Mouse (Mus musculus) inflammation-experienced regulatory T-cells, adult 6 months (primary cell): ENCODE data around the gene Olfr1349. TPM values are rescaled to one million over a fixed set of nuclear protein-coding genes. Genes with fewer than 3 reads are reported as not detected.
"Not testable (repeated sequence)": the region's sequence is repeated elsewhere in the genome, so short reads cannot be mapped to it uniquely, and the experiment has no call there.

Source experiments
- ATAC-seq: one replicate; pipeline ENCODE4 v1.8.0; 2017
- polyA plus RNA-seq, 3 experiments: library from polyadenylated mRNA; unstranded; fragments of 100-300 nt; shearing (Covaris generic); gene quantifications; one replicate each; pipeline ENCODE4 v1.2.1; 2017

Olfr1349 gene
- under 1 TPM in 1 of 3 experiments, not detected in 2; 0.13 TPM for polyA plus RNA-seq

GRCm38 (mm10) chr7:6522850-6523249 lies at the start of gene Olfr1349:
TSS of gene Olfr1349 (minus strand) at chr7:6522950.
- no peak for ATAC-seq

GRCm38 (mm10) chr7:6564541-6564940 lies 41.8 kb upstream of the Olfr1349 start, which contains the start of gene Olfr1350:
TSS of gene Olfr1350 (plus strand) at chr7:6564841.
- ATAC-seq: no peak

GRCm38 (mm10) chr7:6526141-6526540 lies 3.4 kb upstream of the Olfr1349 start:
- no peak for ATAC-seq

DNA sequence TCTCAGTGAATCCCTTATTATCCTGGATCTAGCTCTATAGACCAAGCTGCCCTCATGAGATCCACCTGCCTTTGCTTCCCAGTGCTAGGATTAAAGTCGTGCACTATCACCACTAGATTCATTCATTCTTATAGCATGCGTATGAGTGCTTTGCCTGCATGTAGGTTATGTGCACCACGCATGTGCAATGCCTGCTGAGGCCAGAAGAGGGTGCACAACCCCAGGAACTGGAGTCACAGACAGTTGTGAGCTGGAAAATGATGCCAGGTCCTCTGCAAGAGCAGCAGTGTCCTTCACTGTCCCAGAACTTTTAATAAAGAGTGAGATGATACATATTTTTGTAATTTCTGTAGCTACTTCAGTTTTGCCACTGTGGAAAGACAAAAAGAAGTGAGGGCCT lies 2.3 kb upstream of the Olfr1349 start:
- ATAC-seq: no peak

GRCm38 (mm10) chr7:6521666-6522065 lies 1.1 kb downstream of the Olfr1349 start:
- no peak for ATAC-seq

DNA sequence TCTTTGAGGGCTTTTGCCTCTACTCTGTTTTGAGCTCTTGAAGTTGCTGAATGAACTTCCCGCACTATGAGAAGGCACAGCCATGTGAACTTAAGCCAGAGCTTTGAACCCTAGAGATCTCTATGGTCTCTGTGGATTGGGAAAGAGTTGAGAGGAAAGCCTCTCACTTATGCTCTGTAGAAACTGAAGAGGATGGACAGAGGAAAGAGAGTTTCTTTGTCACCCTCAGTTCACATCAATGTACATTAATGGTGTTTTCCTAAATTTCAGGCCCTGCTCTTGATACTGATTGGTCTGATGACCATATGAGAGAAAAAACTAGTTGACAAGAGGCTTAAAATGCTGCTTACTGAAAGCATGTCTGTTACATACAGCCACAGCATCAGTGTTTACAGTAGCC lies 14.1 kb downstream of the Olfr1349 start, which contains the start of gene Olfr1348:
TSS of gene Olfr1348 (minus strand) at position 101 of the 400 bp plus-strand sequence.
- no peak for ATAC-seq

DNA sequence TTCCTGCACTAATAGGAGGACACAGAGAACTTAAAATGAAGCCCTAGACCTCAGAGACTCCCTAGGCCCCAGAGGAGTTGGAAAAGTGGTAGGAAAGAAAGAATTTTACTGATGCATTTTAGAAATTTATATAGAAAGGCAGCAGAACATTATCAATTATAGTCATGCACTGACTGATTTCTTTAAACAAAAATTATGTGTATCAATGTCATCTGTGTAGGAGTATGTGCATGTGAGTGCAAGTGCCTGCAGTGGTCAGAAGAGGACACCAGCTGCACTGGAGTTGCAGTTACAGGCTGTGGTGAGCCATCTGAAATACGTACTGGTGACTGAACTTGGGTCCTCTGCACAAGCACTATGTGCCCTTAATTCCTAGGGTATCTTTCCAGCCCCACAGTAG lies 23.1 kb downstream of the Olfr1349 start, which contains the start of gene Olfr1347:
TSS of gene Olfr1347 (minus strand) at position 101 of the 400 bp plus-strand sequence.
- no peak for ATAC-seq

GRCm38 (mm10) chr7:6486841-6487240 lies 35.9 kb downstream of the Olfr1349 start, which contains the start of gene Olfr5:
TSS of gene Olfr5 (minus strand) at chr7:6486941.
- ATAC-seq: no peak

GRCm38 (mm10) chr7:6477633-6478032 lies 45.1 kb downstream of the Olfr1349 start:
- ATAC-seq: not testable (repeated sequence)

GRCm38 (mm10) chr7:6466951-6467350 lies 55.8 kb downstream of the Olfr1349 start, which contains the start of gene Olfr1346:
TSS of gene Olfr1346 (plus strand) at chr7:6467101.
- ATAC-seq: no peak

Other genes starting within 250 kb of the Olfr1349 start
- gene Zfp667, start 236.4 kb downstream of the Olfr1349 start, polyA plus RNA-seq: 1 to 10 TPM; 3.3 to 7.6 (median 4.7) TPM
- gene Zfp583, start 191.7 kb downstream of the Olfr1349 start, polyA plus RNA-seq: under 1 TPM; 0.39 to 0.92 (median 0.44) TPM
- gene Gm3854, start 179.2 kb downstream of the Olfr1349 start, polyA plus RNA-seq: under 1 TPM in 2 of 3 experiments, not detected in 1; 0.62 to 0.90 TPM
- 1 to 10 TPM; 2.6 to 3.8 (median 3.4) TPM for gene Zfp78, start 159.7 kb downstream of the Olfr1349 start, polyA plus RNA-seq
- gene Zfp28, start 139.7 kb downstream of the Olfr1349 start, polyA plus RNA-seq: 1 to 10 TPM; 3.6 to 5.1 (median 3.8) TPM
- gene Smim17, start 124.2 kb downstream of the Olfr1349 start, polyA plus RNA-seq: not detected
- gene Gm20715, start 112.7 kb downstream of the Olfr1349 start, polyA plus RNA-seq: not detected
- not detected for gene Olfr1344, start 84.3 kb downstream of the Olfr1349 start, polyA plus RNA-seq
- gene Olfr1336, start 66.8 kb downstream of the Olfr1349 start, polyA plus RNA-seq: under 1 TPM in 2 of 3 experiments, not detected in 1; 0.05 to 0.09 TPM
- gene Olfr1346, start 55.8 kb downstream of the Olfr1349 start, polyA plus RNA-seq: under 1 TPM in 1 of 3 experiments, not detected in 2; 0.08 TPM
- not detected for gene Olfr5, start 36.0 kb downstream of the Olfr1349 start, polyA plus RNA-seq
- gene Olfr1347, start 23.2 kb downstream of the Olfr1349 start, polyA plus RNA-seq: not detected
- gene Olfr1348, start 14.2 kb downstream of the Olfr1349 start, polyA plus RNA-seq: not detected
- gene Olfr1350, start 41.9 kb upstream of the Olfr1349 start, polyA plus RNA-seq: under 1 TPM in 1 of 3 experiments, not detected in 2; 0.35 TPM
- not detected for gene Zim1, start 173.5 kb upstream of the Olfr1349 start, polyA plus RNA-seq
- not detected for gene Peg3, start 207.5 kb upstream of the Olfr1349 start, polyA plus RNA-seq
- under 1 TPM in 1 of 3 experiments, not detected in 2; 0.15 TPM for gene Usp29, start 207.6 kb upstream of the Olfr1349 start, polyA plus RNA-seq